In genomic region chr2:168742649-168743048, GRCm38 (mm10) we compare ENCODE assay signal across 8 mouse cellular contexts. TPM values are rescaled to one million over a fixed set of nuclear protein-coding genes. Genes with fewer than 3 reads are reported as not detected.
DNase-seq lines count a peak whose midpoint lies in the region; ATAC-seq and TF ChIP-seq lines count a peak whose summit lies in the region.

No protein-coding gene starts in this region.

- no peak overlapping the region for H3K27ac ChIP-seq in CH12.LX (ENCODE audit: insufficient read depth, low read depth)
- H3K27ac ChIP-seq in heart, embryonic 12.5 days (ENCODE audit: poor library complexity, severe bottlenecking) = no peak overlapping the region
- no peak overlapping the region for H3K27ac ChIP-seq in stomach, embryonic 14.5 days (ENCODE audit: low read length)

- H3K4me1 ChIP-seq in CH12.LX (ENCODE audit: control insufficient read depth in 1 of 2, insufficient read depth in 2 of 2) = no peaks in the 10 kb centered on the region
- no peaks in the 10 kb centered on the region for H3K4me1 ChIP-seq in heart, embryonic 12.5 days (replicated peaks)
- peaks cover 2% of the 10 kb centered on the region; the same call in 1 of the 2 replicates for H3K4me1 ChIP-seq in stomach, embryonic 14.5 days (ENCODE audit: control insufficient read depth, insufficient read depth, low read length)

- in situ Hi-C loops in CH12.LX (cut with MboI; ENCODE audit: low pct_ligation_motif_present, low pct_unique_long_range_greater_than_20kb, low sequenced_read_pairs) = no loop called here

- WGBS in heart, embryonic 12.5 days = 16% methylated on average over 7 of the region's 7 CpGs
- 16% methylated on average over 7 of the region's 7 CpGs for WGBS in stomach, embryonic 14.5 days

- TF ChIP-seq RAD21 in CH12.LX (IDR thresholded peaks at IDR 0.05; ENCODE audit: low read depth, low read length) = no peak; the same call in 1 of the 2 replicates

- peaks cover 2% of the 10 kb centered on the region for H3K27me3 ChIP-seq in CH12.LX (replicated peaks)
- no peaks in the 10 kb centered on the region for H3K27me3 ChIP-seq in heart, embryonic 12.5 days (replicated peaks)
- no peaks in the 10 kb centered on the region for H3K27me3 ChIP-seq in stomach, embryonic 14.5 days (ENCODE audit: control insufficient read depth, insufficient read depth, low read length)

- DNase-seq in B cell, adult 2 months = peak; percentile 63 to 69
- peak; percentile 16 for DNase-seq in CH12.LX (ENCODE audit: extremely low read depth)
- peak; percentile 77 to 88 for DNase-seq in cerebellum, postnatal 14 days
- peak; percentile 56 to 87 for DNase-seq in kidney, postnatal 25 days
- DNase-seq in lung, postnatal 36 days = peak; percentile 85
- no peak for DNase-seq in urinary bladder, postnatal 10 days (ENCODE audit: low spot score)

- dilution Hi-C loops in CH12.LX (cut with MboI; ENCODE audit: extremely low pct_ligation_motif_present, extremely low pct_unique_long_range_greater_than_20kb, low sequenced_read_pairs) = no loop called here

- ATAC-seq in heart, embryonic 12.5 days (ENCODE audit: insufficient number of reproducible peaks, low FRiP score) = no peak
- no peak for ATAC-seq in stomach, embryonic 14.5 days (ENCODE audit: insufficient number of reproducible peaks, insufficient read depth, low FRiP score, low read depth)

- H3K4me2 ChIP-seq in CH12.LX (ENCODE audit: insufficient read depth, low read depth, poor library complexity, severe bottlenecking) = no peak overlapping the region
- H3K4me2 ChIP-seq in heart, embryonic 12.5 days = peak overlapping the region; percentile 82; the same call in 1 of the 2 replicates
- peak overlapping the region; percentile 65; the same call in 1 of the 2 replicates for H3K4me2 ChIP-seq in stomach, embryonic 14.5 days (replicated peaks; ENCODE audit: low read depth, low read length)

- no peaks in the 10 kb centered on the region for H3K79me2 ChIP-seq in CH12.LX (replicated peaks; ENCODE audit: control insufficient read depth, extremely low read depth, insufficient read depth, poor library complexity, severe bottlenecking)

- no peak for TF ChIP-seq EP300 in CH12.LX (IDR thresholded peaks at IDR 0.05; ENCODE audit: low read length)

- peak; percentile 30 to 41; a peak in 1 of 4 replicates for TF ChIP-seq CTCF in CH12.LX (conservative IDR thresholded peaks at IDR 0.05 in 1 of 2, IDR thresholded peaks at IDR 0.05 in 1 of 2; ENCODE audit: low read depth in 2 of 2, low read length in 2 of 2)

- no peak overlapping the region for H3K4me3 ChIP-seq in CH12.LX (replicated peaks in 1 of 3; ENCODE audit: low read depth in 2 of 3, low read length in 2 of 3, poor library complexity in 1 of 3)
- no peak overlapping the region for H3K4me3 ChIP-seq in heart, embryonic 12.5 days
- peak overlapping the region; percentile 74 for H3K4me3 ChIP-seq in stomach, embryonic 14.5 days (ENCODE audit: low read depth, low read length)

- H3K36me3 ChIP-seq in CH12.LX (replicated peaks in 1 of 2; ENCODE audit: control insufficient read depth in 1 of 2, insufficient read depth in 1 of 2, low read length in 1 of 2) = no peaks in the 10 kb centered on the region
- no peaks in the 10 kb centered on the region for H3K36me3 ChIP-seq in heart, embryonic 12.5 days
- H3K36me3 ChIP-seq in stomach, embryonic 14.5 days (ENCODE audit: control insufficient read depth, insufficient read depth, low read length) = no peaks in the 10 kb centered on the region

- peaks cover 19% of the 10 kb centered on the region for H3K9me3 ChIP-seq in CH12.LX (replicated peaks; ENCODE audit: low read length)
- peaks cover 4% of the 10 kb centered on the region; the same call in 1 of the 2 replicates for H3K9me3 ChIP-seq in heart, embryonic 12.5 days (replicated peaks)
- H3K9me3 ChIP-seq in stomach, embryonic 14.5 days (ENCODE audit: control insufficient read depth, low read depth, low read length) = no peaks in the 10 kb centered on the region

- H3K9ac ChIP-seq in CH12.LX (ENCODE audit: insufficient read depth, low read depth) = no peak overlapping the region
- H3K9ac ChIP-seq in heart, embryonic 12.5 days = no peak overlapping the region
- no peak overlapping the region for H3K9ac ChIP-seq in stomach, embryonic 14.5 days (replicated peaks; ENCODE audit: low read depth, low read length)

- TF ChIP-seq POLR2A in CH12.LX (IDR thresholded peaks at IDR 0.05; ENCODE audit: low read depth, low read length) = no peak

TF ChIP-seq in CH12.LX, 34 proteins besides CTCF, POLR2A, EP300 and RAD21:
- no peak for TF ChIP-seq NRF1 (IDR thresholded peaks at IDR 0.05; ENCODE audit: low read depth, low read length)
- 0 out of 2 replicates have a peak, but pooled peaks have one; percentile 10 for TF ChIP-seq ZNF384 (IDR thresholded peaks at IDR 0.05; ENCODE audit: low read depth, low read length)

RNA-seq across cellular contexts. Expression of gene Atp9a, which starts 0.4 kb away (rescaled TPM):
- total RNA-seq in CH12.LX (2012; rRNA removed) (18.4 and 18.9 TPM in 2 replicates), CH12.LX (2014; rRNA removed) (33.3 and 43.7 TPM in 2 replicates)
- 39.7 and 40.1 TPM in 2 replicates for polyA plus RNA-seq in CH12.LX (2012; ENCODE audit: insufficient read length, low read depth)
- 15.7 and 16.1 TPM in 2 replicates for polyA plus RNA-seq in heart, embryonic 12.5 days (2016; fragmentation: Nextera tagmentation; extraction: Ambion mirVana)
- polyA plus RNA-seq in stomach, embryonic 14.5 days (2014; fragmentation: Nextera tagmentation; extraction: Ambion mirVana) = 12.6 and 14.3 TPM in 2 replicates

RNA-seq across cellular contexts. Expression of gene Sall4, which starts 25.1 kb away (rescaled TPM):
- not detected in 2 replicates for total RNA-seq in CH12.LX (2012; rRNA removed)
- not detected in 2 replicates for total RNA-seq in CH12.LX (2014; rRNA removed)
- not detected in 2 replicates for polyA plus RNA-seq in CH12.LX (2012; ENCODE audit: insufficient read length, low read depth)
- polyA plus RNA-seq in heart, embryonic 12.5 days (2016; fragmentation: Nextera tagmentation; extraction: Ambion mirVana) = 3.9 and 5.4 TPM in 2 replicates
- polyA plus RNA-seq in stomach, embryonic 14.5 days (2014; fragmentation: Nextera tagmentation; extraction: Ambion mirVana) = 0.91 and 2.1 TPM in 2 replicates
